In the genomic region with DNA sequence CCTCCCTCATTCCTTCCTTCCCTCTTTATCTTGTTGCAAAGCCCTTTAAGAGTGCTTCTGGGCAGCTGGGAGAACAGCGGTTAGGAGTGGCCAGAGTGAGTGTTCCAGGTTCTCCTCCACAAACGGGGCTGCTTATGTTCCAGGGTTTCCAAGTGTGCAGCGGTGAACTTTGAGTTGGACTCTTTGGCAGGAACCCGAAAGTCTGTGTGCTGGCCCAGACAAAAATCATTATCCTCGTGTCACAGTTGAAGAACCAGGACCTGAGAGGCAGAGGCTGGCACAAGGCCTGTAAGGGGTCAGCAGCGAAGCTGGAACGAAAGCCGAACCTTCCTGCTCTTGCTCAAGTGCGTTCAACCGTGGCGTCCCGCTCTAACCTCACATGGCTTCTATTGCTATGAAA, we compare ENCODE assay signal across 18 mouse cellular contexts. TPM values are rescaled to one million over a fixed set of nuclear protein-coding genes. Genes with fewer than 3 reads are reported as not detected.
DNase-seq lines count a peak whose midpoint lies in the region; TF ChIP-seq lines count a peak whose summit lies in the region.
"Had no signal": no experiment of that assay in that cellular context is flagged by ENCODE, and none has a peak within 500 bp of the region (broad histone marks: within the 10 kb centered on the region; RNA-seq: fewer than 3 reads in every experiment).

No protein-coding gene starts in this region.

- no peaks in the 10 kb centered on the region for H3K27me3 ChIP-seq in kidney, adult 2 months (replicated peaks; ENCODE audit: control insufficient read depth, insufficient read depth, low read length)
- H3K27me3 ChIP-seq in forebrain, embryonic 10.5 days (ENCODE audit: poor library complexity, severe bottlenecking): no peaks in the 10 kb centered on the region
- H3K27me3 ChIP-seq: CH12.LX; embryonic facial prominence, embryonic 13.5 days; limb, embryonic 12.5 days; neural tube, embryonic 15.5 days had no signal

- no peaks in the 10 kb centered on the region for H3K9me3 ChIP-seq in forebrain, embryonic 10.5 days
- H3K9me3 ChIP-seq: embryonic facial prominence, embryonic 13.5 days; limb, embryonic 12.5 days; neural tube, embryonic 15.5 days had no signal

- no peak for TF ChIP-seq CTCF in lung, adult 2 months (IDR thresholded peaks at IDR 0.05; ENCODE audit: insufficient read depth, low read length)
- TF ChIP-seq CTCF in kidney, adult 2 months (conservative IDR thresholded peaks at IDR 0.05; ENCODE audit: insufficient read depth, insufficient read length, low read depth, low read length): no peak

- peak; percentile 36 for DNase-seq in adrenal gland, postnatal 10 days
- no peak for DNase-seq in adrenal gland, adult (ENCODE audit: inconsistent age in 2 of 2, low spot score in 1 of 2)
- peak; percentile 41 for DNase-seq in lung, adult 2 months
- DNase-seq in lung, postnatal 14 days: no peak
- peak; percentile 97 for DNase-seq in kidney, adult 2 months
- peak; percentile 86 to 96 for DNase-seq in kidney, postnatal 25 days
- no peak for DNase-seq in forebrain, embryonic 10.5 days (ENCODE audit: extremely low spot score, low spot score)
- no peak for DNase-seq in left cerebral cortex, postnatal 25 days (ENCODE audit: low spot score in 2 of 2)
- DNase-seq: cerebellum, adult 8-10 months; heart, adult 18-20 months; heart, postnatal 36 days; lung, embryonic 14.5 days; thymus, postnatal 25 days had no signal

- 72% methylated on average over 12 of the region's 12 CpGs for WGBS in lung, adult 2 months
- 27% methylated on average over 12 of the region's 12 CpGs for WGBS in kidney, adult 2 months
- WGBS in forebrain, embryonic 10.5 days: 88% methylated on average over 12 of the region's 12 CpGs

- intact Hi-C loops in left cerebral cortex, postnatal 25 days (cut with DNase I): no loop called here

- peaks cover 2% of the 10 kb centered on the region; the same call in 1 of the 2 replicates for H3K4me1 ChIP-seq in lung, adult 2 months (ENCODE audit: control insufficient read depth, insufficient read depth, low read length)
- peaks cover 35% of the 10 kb centered on the region for H3K4me1 ChIP-seq in kidney, adult 2 months (ENCODE audit: control insufficient read depth, insufficient read depth, low read length)
- peaks cover 18% of the 10 kb centered on the region for H3K4me1 ChIP-seq in forebrain, embryonic 10.5 days
- H3K4me1 ChIP-seq: limb, embryonic 12.5 days; neural tube, embryonic 15.5 days had no signal

- TF ChIP-seq POLR2A in lung, adult 2 months (IDR thresholded peaks at IDR 0.05; ENCODE audit: borderline replicate concordance, extremely low read depth, low read depth, low read length): no peak
- no peak for TF ChIP-seq POLR2A in kidney, adult 2 months (IDR thresholded peaks at IDR 0.05; ENCODE audit: low read depth, low read length)

- no peaks in the 10 kb centered on the region for H3K36me3 ChIP-seq in kidney, adult 2 months (ENCODE audit: control insufficient read depth, insufficient read depth, low read length)
- peaks cover 22% of the 10 kb centered on the region for H3K36me3 ChIP-seq in forebrain, embryonic 10.5 days (replicated peaks)
- H3K36me3 ChIP-seq: embryonic facial prominence, embryonic 13.5 days; limb, embryonic 12.5 days; neural tube, embryonic 15.5 days had no signal

- no peak overlapping the region for H3K4me3 ChIP-seq in lung, adult 2 months (replicated peaks; ENCODE audit: extremely low read depth, low read depth, low read length)
- no peak overlapping the region for H3K4me3 ChIP-seq in kidney, adult 2 months (ENCODE audit: insufficient read depth, low read depth, low read length)
- H3K4me3 ChIP-seq in forebrain, embryonic 10.5 days: no peak overlapping the region
- H3K4me3 ChIP-seq: embryonic facial prominence, embryonic 13.5 days; limb, embryonic 12.5 days; neural tube, embryonic 15.5 days had no signal

- peak overlapping the region; percentile 97 for H3K27ac ChIP-seq in kidney, adult 2 months (ENCODE audit: insufficient read depth, low read depth, low read length)
- no peak overlapping the region for H3K27ac ChIP-seq in forebrain, embryonic 10.5 days
- H3K27ac ChIP-seq: embryonic facial prominence, embryonic 13.5 days; hindbrain, postnatal 0 days; limb, embryonic 12.5 days; neural tube, embryonic 15.5 days had no signal

RNA-seq across cellular contexts. Expression of gene Syne2, which starts 28.6 kb away (rescaled TPM):
- 10 to 100 TPM; 46.8 to 78.3 TPM for total RNA-seq in adrenal gland, postnatal 10 days (2021)
- polyA plus RNA-seq in lung, adult 2 months (2012; rRNA removed): 79.1 and 82.0 TPM in 2 replicates
- polyA plus RNA-seq in kidney, adult 2 months (2012; rRNA removed): 54.5 and 68.4 TPM in 2 replicates
- 95.5 and 108 TPM in 2 replicates for polyA plus RNA-seq in forebrain, embryonic 10.5 days (2016; fragmentation: Nextera tagmentation; extraction: Ambion mirVana)
- total RNA-seq in left cerebral cortex, postnatal 25 days (2021): 10 to 100 TPM; 18.6 to 22.0 TPM

Comparison
In these comparisons a context has a peak if more than half of its experiments do, and no peak if none do; other contexts are left out.
1. DNase-seq: peak in adrenal gland, postnatal 10 days (single experiment), lung, adult 2 months (single experiment), kidney, adult 2 months (single experiment) and kidney, postnatal 25 days (2 of 2); none in adrenal gland, adult (0 of 2), lung, postnatal 14 days (single experiment), forebrain, embryonic 10.5 days (single experiment) and left cerebral cortex, postnatal 25 days (0 of 2).